Mouse (Mus musculus) kidney, adult 11 months (tissue): ENCODE results near the gene Erp29.

Experiments used
- DNase-seq: peaks from one replicate; pipeline ENCODE4 v3.0.0; 2022

The Erp29 gene

DNA sequence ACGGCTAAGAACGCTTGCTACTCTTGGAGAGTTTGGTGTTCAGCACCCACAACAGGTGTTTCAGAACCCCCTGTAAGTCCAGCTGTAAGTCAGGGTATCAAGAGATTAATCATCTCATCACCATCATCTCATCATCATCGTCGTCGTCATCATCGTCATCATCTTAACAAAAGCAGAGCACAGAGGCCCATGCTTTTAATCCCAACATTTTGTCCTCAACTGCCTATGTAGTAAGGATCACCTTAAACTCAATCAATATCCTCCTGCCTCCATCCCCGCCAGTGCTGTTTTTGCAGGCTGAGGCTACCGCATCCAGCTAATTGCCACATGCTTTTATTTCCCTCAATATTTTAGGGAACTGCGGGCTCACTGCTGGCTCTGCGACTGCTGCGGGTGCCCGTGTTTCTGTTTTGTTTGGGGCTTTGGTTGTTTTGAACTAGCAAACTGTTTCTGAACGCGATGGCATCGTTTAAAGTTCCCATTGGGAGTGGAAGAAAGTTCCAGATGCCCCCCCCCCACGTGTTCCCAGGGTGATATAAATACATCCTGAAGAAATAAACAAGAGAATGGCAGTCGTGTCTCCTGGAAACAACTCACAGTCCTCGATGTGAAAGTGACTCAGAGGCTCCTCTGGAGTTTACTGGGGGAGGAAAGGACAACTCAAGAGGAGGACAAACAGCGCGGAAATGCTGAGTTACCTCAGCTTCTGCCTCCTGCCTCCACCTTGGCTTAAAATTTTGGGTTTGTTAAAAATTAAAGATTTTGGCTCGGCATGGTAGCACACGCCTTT is 66.0 kb downstream of the Erp29 start:
- no peak for DNase-seq

GRCm38 (mm10) chr5:121385461-121386119 is 66.7 kb downstream of the Erp29 start, which contains the start of gene Trafd1:
Trafd1 (minus strand) TSS chr5:121385632.
- peak; percentile 96 for DNase-seq

GRCm38 (mm10) chr5:121384757-121385460 is 67.4 kb downstream of the Erp29 start:
- DNase-seq: peak; percentile 72

- DNase-seq: no peak
Measured at GRCm38 (mm10) chr5:121383857-121384756, 68.2 kb downstream of the Erp29 start.

DNA sequence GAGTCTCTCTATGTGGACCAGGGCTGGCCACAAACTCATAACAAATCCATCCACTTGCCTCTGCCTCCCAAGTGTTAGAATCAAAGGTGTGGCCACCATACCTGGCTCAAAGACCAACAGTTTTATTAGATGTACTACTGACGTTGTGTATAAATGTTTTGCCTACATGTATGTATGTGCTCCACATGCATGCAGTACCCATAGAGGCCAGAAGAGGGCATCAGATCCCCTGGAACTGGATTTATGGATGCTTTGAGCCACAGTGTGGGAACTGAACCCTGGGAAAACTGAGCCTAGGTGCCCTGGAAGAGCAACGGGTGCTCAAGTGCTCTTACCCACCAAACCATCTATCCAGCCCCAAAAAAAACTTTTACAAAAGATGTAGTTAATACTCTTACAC is 71.6 kb downstream of the Erp29 start:
- DNase-seq: no peak

DNA sequence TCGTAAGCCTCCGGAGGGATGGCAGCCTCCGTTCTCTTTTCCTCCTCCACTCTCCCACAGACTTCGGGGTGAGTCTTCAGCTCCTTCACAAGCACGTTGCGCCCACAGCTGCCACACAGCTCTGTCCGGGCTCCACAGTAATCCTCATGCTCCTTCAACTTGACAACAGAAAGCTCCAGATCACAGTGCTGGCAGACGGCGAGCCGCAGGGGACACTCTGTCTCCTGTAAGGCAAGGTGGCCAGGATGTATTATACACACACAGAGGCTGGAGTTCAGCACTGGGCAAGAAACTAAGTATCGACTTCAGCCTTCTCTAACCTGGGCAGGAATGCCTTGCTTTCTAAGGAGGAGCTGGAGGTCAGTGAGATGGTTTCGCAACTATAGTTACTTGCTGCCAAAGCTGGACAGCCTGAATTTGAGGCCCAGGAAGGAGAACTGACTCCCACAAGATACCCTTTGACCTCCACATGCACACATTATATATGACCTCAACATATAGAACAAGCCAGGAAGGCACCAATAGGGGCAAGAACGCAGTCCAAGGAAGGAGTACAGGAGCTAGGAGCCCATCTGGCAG is 73.5 kb downstream of the Erp29 start:
- DNase-seq: no peak
